Mouse (Mus musculus) monocyte, adult 2 months (primary cell): ENCODE data around the gene Nfyb.

Experiments
- DNase-seq, 2 experiments: peaks; one replicate each; pipeline ENCODE4 v3.0.0; 2022; ENCODE audit warnings: low spot score in 2 of 2, low read depth in 1 of 2

Nfyb gene

GRCm38 (mm10) chr10:82779831-82780230 lies 15.9 kb upstream of the Nfyb start:
- DNase-seq = no peak

- no peak for DNase-seq
Measured at GRCm38 (mm10) chr10:82778791-82779549, 15.0 kb upstream of the Nfyb start.

- DNase-seq = no peak
Measured at GRCm38 (mm10) chr10:82777886-82778285, 13.9 kb upstream of the Nfyb start.

GRCm38 (mm10) chr10:82777075-82777474 lies 13.1 kb upstream of the Nfyb start:
- no peak for DNase-seq

GRCm38 (mm10) chr10:82774841-82775240 lies 10.9 kb upstream of the Nfyb start:
- no peak for DNase-seq

- no peak for DNase-seq
Measured at GRCm38 (mm10) chr10:82771595-82772170, 7.7 kb upstream of the Nfyb start.

- no peak for DNase-seq
Measured at GRCm38 (mm10) chr10:82770713-82771112, 6.8 kb upstream of the Nfyb start.

- no peak for DNase-seq
Measured at GRCm38 (mm10) chr10:82768901-82769300, 5.0 kb upstream of the Nfyb start.

GRCm38 (mm10) chr10:82762756-82763681 lies 925 bp downstream of the Nfyb start:
- peak in 1 of 2 experiments; percentile 8 for DNase-seq

GRCm38 (mm10) chr10:82761037-82761811 lies 2.7 kb downstream of the Nfyb start:
- DNase-seq = no peak

- DNase-seq = no peak
Measured at GRCm38 (mm10) chr10:82759706-82760105, 4.2 kb downstream of the Nfyb start.

- DNase-seq = no peak
Measured at GRCm38 (mm10) chr10:82758878-82759277, 5.1 kb downstream of the Nfyb start.

- DNase-seq = no peak
Measured at GRCm38 (mm10) chr10:82758368-82758767, 5.6 kb downstream of the Nfyb start.

- DNase-seq = no peak
Measured at GRCm38 (mm10) chr10:82757341-82757740, 6.6 kb downstream of the Nfyb start.

GRCm38 (mm10) chr10:82756466-82756865 lies 7.5 kb downstream of the Nfyb start:
- no peak for DNase-seq

- no peak for DNase-seq
Measured at GRCm38 (mm10) chr10:82755213-82755890, 8.6 kb downstream of the Nfyb start.

- no peak for DNase-seq
Measured at GRCm38 (mm10) chr10:82754642-82755041, 9.3 kb downstream of the Nfyb start.

- DNase-seq = no peak
Measured at GRCm38 (mm10) chr10:82752921-82753320, 11.0 kb downstream of the Nfyb start.

- no peak for DNase-seq
Measured at GRCm38 (mm10) chr10:82750778-82751177, 13.2 kb downstream of the Nfyb start.
